Mouse (Mus musculus): ENCODE data around the gene Fermt2.
A peak's percentile ranks its signal among the peaks of the same experiment; 100 is the strongest.

The Fermt2 gene

DNA sequence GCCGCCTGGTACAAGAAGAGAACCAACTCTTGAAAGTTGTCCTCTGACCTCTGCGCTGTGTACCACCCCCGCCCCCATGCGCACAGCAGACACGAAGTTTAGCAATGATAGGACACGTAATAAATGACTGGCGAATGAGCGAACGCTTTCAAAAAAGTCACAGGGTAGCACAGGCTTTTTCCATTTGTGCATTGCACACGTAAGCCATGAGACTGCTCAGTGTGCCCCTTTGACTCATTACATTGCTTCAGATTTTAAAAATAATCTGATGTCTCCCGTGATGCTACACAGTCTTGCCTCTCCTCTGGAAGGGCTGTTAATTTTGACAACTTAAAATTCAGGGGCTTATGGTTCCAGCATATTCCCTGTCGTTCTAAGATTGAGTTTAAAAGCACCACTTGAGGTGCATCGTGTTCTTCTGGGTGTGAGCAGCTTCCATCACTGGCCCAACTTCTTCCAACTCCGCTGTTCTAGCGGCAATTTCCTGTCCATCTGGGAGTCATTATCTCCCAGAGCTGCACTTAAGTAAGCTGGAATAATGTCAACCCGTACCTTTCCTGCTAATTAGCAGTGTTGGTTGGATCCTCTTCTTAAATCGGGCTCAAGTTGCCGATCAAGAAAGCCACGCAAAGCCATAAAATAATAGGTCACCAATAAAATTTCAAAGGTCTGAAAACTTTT lies 91.5 kb downstream of the Fermt2 start:
- DNase-seq (ENCODE audit: low spot score in 2 of 2) = no peak

DNA sequence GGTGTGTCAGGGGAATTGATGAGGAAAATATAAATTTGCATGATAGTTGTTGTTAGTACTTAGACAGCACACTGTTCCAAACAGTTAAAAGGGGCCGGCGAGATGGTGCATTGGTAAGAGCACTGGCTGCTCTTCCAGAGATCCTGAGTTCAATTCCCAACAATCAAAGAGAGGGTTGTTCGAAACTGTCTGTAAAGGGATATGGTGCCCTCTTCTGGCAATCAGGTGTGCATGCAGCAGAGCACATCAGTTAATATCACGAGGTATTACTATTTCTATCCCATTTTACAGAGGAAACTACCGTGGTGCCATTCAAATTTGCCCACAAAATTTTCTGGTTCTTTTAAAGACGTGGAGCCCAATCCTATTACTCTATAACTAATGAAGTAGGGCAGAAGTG lies 95.7 kb downstream of the Fermt2 start:
- DNase-seq (ENCODE audit: low spot score in 2 of 2) = no peak

DNA sequence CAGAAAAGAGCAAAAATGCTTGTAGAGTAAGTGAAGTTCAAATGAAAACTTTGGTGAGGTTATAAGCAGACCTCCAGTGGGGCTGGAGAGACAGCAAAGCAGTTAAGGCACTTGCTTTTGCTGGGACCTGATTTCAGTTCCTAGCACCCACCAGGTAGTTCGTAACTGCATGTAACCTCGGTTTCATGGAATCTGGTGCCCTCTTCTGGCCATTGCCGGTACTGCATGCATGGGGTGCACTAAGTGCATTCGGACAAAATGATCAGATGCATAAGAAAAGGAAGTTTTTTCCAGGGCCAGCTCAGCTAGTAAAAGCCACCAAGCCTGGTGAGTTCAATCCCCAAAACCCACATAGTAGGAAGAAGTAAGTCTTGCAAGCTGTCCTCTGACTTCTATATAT lies 97.9 kb downstream of the Fermt2 start:
- DNase-seq (ENCODE audit: low spot score in 2 of 2) = no peak

DNA sequence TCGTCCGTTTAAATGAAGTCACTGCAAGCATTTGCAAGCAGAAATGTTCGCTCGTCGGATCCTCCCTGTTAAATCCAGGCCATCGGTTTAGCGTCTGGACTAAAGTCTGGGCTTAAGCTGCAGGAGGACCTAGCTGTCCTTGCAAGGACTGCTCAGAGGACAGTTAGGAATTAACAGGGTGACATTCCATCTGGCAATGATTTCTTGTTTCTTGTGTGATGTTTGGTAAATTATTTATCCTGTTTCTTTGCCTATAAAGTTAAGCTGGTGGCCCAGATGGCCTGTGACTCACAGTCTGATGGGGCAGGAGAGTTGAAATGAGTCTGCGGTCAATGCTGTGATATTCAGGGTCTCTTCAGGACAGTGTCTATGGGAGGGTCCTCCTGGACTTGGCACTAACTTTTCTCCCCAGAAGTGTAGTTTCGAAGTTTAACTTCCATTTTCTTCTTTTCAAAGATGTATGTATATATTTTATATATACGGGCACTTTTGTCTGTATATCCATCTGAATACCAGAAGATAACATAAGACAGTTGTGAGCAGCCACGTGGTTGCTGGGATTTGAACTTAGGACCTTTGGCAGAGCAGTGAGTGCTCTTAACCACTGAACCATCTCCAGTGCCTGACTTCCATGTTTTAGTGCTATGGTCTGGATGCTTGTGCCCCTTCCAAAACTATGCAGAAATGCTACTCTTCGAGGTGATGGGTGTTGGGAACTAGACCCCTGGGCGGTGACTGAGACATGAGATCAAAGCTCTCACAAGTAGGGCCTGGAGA lies 99.7 kb downstream of the Fermt2 start:
- no peak for DNase-seq (ENCODE audit: low spot score in 2 of 2)

DNA sequence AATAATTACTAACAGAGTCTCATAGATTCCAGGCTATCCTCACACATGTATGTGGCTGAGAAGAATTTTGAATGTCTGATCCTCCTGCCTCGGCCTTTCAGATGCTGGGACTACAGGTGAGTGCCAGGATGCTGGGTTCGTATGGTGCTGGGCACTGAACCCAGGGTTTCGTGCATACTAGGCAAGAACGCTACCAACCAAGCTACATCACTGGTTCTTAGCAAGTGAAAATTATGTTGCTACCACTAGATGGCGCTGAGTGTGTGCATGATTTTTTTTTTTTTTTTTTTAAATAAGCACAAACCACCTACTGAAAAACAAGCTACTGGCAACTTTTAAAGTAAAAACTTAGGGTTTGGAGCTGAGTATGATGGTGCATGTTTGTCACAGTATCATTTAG lies 106.7 kb downstream of the Fermt2 start:
- peak in 1 of 2 experiments; percentile 43 for DNase-seq (ENCODE audit: low spot score in 2 of 2)

DNA sequence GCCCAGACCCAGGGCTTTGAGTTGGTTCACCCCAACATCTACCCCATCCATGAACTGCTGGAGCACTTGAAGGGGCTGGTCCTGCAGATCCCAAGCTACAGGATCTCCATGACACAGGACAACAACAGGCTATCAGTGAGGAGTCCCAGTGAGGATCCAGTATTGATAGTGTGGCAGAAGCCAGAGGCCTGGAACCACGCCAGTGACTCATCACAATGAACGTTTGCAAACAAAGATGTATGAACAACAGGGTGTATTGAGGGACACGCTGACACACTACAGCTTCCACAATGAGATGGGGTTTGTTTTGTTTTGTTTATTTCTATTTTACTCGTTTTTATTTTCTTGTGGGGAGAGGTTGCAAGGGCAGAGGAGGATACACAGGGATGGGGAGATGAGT lies 107.5 kb downstream of the Fermt2 start:
- DNase-seq (ENCODE audit: low spot score in 2 of 2) = no peak

DNA sequence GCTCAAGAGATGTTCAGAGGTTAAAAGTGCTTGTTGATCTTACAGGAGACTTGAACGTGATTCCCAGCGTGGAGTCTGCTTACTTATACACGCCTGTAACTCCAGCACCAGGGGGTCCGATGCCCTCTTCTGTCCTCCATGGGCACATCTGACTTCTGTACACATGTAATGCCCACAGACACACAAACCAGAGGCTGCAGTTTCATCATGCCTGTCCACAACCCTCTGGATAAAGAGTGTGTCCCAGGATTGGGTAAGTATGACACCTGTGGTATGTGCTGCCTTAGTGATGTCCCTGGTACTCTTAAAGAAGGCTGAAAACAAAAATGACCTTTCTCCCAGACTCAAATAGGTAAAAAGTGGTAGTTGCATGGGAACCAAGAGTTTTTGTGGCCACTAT lies 110.6 kb downstream of the Fermt2 start:
- DNase-seq (ENCODE audit: low spot score in 2 of 2) = no peak

DNA sequence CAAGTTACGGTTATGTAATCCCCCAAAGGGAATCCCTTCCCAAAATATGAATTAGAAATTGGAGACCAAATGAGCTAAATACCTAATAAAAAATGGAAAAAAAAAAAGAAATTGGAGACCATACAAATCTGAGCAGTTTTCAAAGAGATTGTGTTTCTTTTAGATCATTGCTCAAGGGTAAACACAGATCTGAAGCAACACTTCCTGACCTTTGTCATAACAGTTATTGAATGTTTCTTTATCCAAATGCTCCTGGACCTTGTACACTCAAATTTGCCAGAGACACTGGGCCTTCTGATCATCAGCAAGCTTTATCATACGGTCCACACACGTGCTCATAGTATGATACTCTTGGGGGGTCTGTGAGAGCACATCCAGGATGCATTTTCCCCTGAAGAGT lies 111.4 kb downstream of the Fermt2 start:
- no peak for DNase-seq (ENCODE audit: low spot score in 2 of 2)

DNA sequence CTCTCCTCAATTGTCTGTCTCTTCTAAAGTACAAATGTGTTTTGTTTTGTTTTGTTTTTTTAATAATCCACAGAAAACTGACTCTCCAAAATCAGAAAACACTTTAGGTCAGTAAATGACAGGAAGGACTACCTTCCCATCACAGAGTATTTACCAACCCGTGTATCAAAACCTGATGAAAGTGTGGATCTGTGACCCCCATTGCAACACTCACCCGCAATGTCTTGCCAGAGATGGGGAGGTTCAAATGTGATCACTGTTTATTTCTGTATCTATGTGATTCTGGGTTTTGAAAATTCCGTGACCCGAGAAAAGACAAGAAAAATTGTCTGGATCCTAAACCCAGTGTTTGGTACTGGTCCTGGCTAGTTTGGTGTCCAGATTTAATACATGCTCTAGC lies 113.7 kb downstream of the Fermt2 start:
- DNase-seq (ENCODE audit: low spot score in 2 of 2) = no peak
